Mouse (Mus musculus) naive thymus-derived CD4-positive, alpha-beta T cell, adult 5 months (primary cell): Measurements from ENCODE around the gene Ahdc1. TPM values are rescaled to one million over a fixed set of nuclear protein-coding genes. Genes with fewer than 3 reads are reported as not detected.

Experiments used
- polyA plus RNA-seq: library from polyadenylated mRNA; unstranded; fragments of 100-300 nt; shearing (Covaris generic); gene quantifications from one replicate; pipeline ENCODE4 v1.2.1, GENCODE M21; 2017

Ahdc1 gene
- 9.2 TPM for polyA plus RNA-seq

GRCm38 (mm10) chr4:133011028-133011820 is at the start of gene Ahdc1:
Ahdc1 (plus strand) TSS chr4:133011260.

GRCm38 (mm10) chr4:132973814-132974398 is 37.2 kb upstream of the Ahdc1 start, which contains the start of gene Fgr:
Fgr (plus strand) TSS chr4:132974095.

Other genes starting within 250 kb of the Ahdc1 start
- gene Rpa2, start 242.9 kb upstream of the Ahdc1 start, polyA plus RNA-seq = 65.4 TPM
- gene Themis2, start 214.9 kb upstream of the Ahdc1 start, polyA plus RNA-seq = 0.22 TPM
- gene Ppp1r8, start 168.1 kb upstream of the Ahdc1 start, polyA plus RNA-seq = 39.6 TPM
- 22.3 TPM for gene Stx12, start 126.8 kb upstream of the Ahdc1 start, polyA plus RNA-seq
- gene Fam76a, start 88.7 kb upstream of the Ahdc1 start, polyA plus RNA-seq = 52.0 TPM
- 0.60 TPM for gene Fgr, start 37.2 kb upstream of the Ahdc1 start, polyA plus RNA-seq
- gene Wasf2, start 119.2 kb downstream of the Ahdc1 start, polyA plus RNA-seq = 120 TPM
- gene Cd164l2, start 200.9 kb downstream of the Ahdc1 start, polyA plus RNA-seq = not detected
- gene Gpr3, start 201.3 kb downstream of the Ahdc1 start, polyA plus RNA-seq = not detected
- gene Map3k6, start 229.6 kb downstream of the Ahdc1 start, polyA plus RNA-seq = not detected